Mouse (Mus musculus): ENCODE measurements at regions not wholly inside any gene's neighbourhood (a gene's known extent, or its start where the extent isn't known, plus 50 kb on each side); places are given as distances from the start of the nearest gene placed in this dataset.
A peak's percentile ranks its signal among the peaks of the same experiment; 100 is the strongest.

GRCm38 (mm10) chr14:24822876-24823567 lies 336.1 kb downstream of the Rps24 start:
- Histone ChIP-seq H3K9me3 (ENCODE audit: low read length) (no peaks in the 10 kb centered on the region), H3K4me2 (ENCODE audit: low read depth, low read length, poor library complexity, severe bottlenecking) (no peak overlapping the region), H3K4me1 (ENCODE audit: insufficient read depth, low read length) (peaks cover 12% of the 10 kb centered on the region), H3K27ac (ENCODE audit: low read depth, low read length) (no peak overlapping the region), H3K27me3 (ENCODE audit: insufficient read depth, low read length) (no peaks in the 10 kb centered on the region), H3K36me3 (ENCODE audit: insufficient read depth, low read length) (no peaks in the 10 kb centered on the region), H3K9ac (replicated peaks; ENCODE audit: low read length, poor library complexity, severe bottlenecking) (no peak overlapping the region), H3K4me3 (ENCODE audit: low read depth, low read length) (no peak overlapping the region)
- WGBS = 77% methylated on average over 13 of the region's 13 CpGs
- DNase-seq (ENCODE audit: low spot score) (peak; percentile 14), ATAC-seq (ENCODE audit: low FRiP score) (no peak)
- no peak for TF ChIP-seq CTCF (IDR thresholded peaks at IDR 0.05)

- no peak overlapping the region for H3K9ac ChIP-seq (replicated peaks; ENCODE audit: low read length, poor library complexity, severe bottlenecking)
- no peak overlapping the region for H3K27ac ChIP-seq (ENCODE audit: low read depth, low read length)
- DNase-seq (ENCODE audit: low spot score) = no peak
Measured at GRCm38 (mm10) chr14:24824351-24824750, 337.4 kb downstream of the Rps24 start.

GRCm38 (mm10) chr14:24825722-24826386 lies 338.9 kb downstream of the Rps24 start:
- Histone ChIP-seq H3K9ac (replicated peaks; ENCODE audit: low read length, poor library complexity, severe bottlenecking) (no peak overlapping the region), H3K4me2 (ENCODE audit: low read depth, low read length, poor library complexity, severe bottlenecking) (no peak overlapping the region), H3K4me3 (ENCODE audit: low read depth, low read length) (no peak overlapping the region), H3K27ac (ENCODE audit: low read depth, low read length) (peak overlapping the region; percentile 78), H3K9me3 (ENCODE audit: low read length) (no peaks in the 10 kb centered on the region), H3K4me1 (ENCODE audit: insufficient read depth, low read length) (peaks cover 20% of the 10 kb centered on the region), H3K27me3 (ENCODE audit: insufficient read depth, low read length) (no peaks in the 10 kb centered on the region), H3K36me3 (ENCODE audit: insufficient read depth, low read length) (no peaks in the 10 kb centered on the region)
- WGBS = 44% methylated on average over 11 of the region's 11 CpGs
- ATAC-seq (ENCODE audit: low FRiP score) (no peak), DNase-seq (ENCODE audit: low spot score) (no peak)
- no peak for TF ChIP-seq CTCF (IDR thresholded peaks at IDR 0.05)

More at GRCm38 (mm10) chr14:24824351-24824750, 337.4 kb downstream of the Rps24 start:
- Histone ChIP-seq H3K4me2 (ENCODE audit: low read depth, low read length, poor library complexity, severe bottlenecking) (no peak overlapping the region), H3K36me3 (ENCODE audit: insufficient read depth, low read length) (no peaks in the 10 kb centered on the region), H3K9me3 (ENCODE audit: low read length) (no peaks in the 10 kb centered on the region), H3K4me1 (ENCODE audit: insufficient read depth, low read length) (peaks cover 19% of the 10 kb centered on the region), H3K4me3 (ENCODE audit: low read depth, low read length) (no peak overlapping the region), H3K27me3 (ENCODE audit: insufficient read depth, low read length) (no peaks in the 10 kb centered on the region)
- ATAC-seq (ENCODE audit: low FRiP score) = no peak
- 6% methylated on average over 2 of the region's 2 CpGs for WGBS
- TF ChIP-seq CTCF (IDR thresholded peaks at IDR 0.05) = no peak

GRCm38 (mm10) chr14:24826471-24827337 lies 339.8 kb downstream of the Rps24 start:
- DNase-seq (ENCODE audit: low spot score) = peak; percentile 81
- no peak for TF ChIP-seq CTCF (IDR thresholded peaks at IDR 0.05)
- Histone ChIP-seq H3K36me3 (ENCODE audit: insufficient read depth, low read length) (no peaks in the 10 kb centered on the region), H3K4me3 (ENCODE audit: low read depth, low read length) (no peak overlapping the region), H3K27me3 (ENCODE audit: insufficient read depth, low read length) (no peaks in the 10 kb centered on the region), H3K9me3 (ENCODE audit: low read length) (no peaks in the 10 kb centered on the region), H3K4me1 (ENCODE audit: insufficient read depth, low read length) (peaks cover 20% of the 10 kb centered on the region), H3K4me2 (ENCODE audit: low read depth, low read length, poor library complexity, severe bottlenecking) (no peak overlapping the region), H3K27ac (ENCODE audit: low read depth, low read length) (peak overlapping the region; percentile 78), H3K9ac (replicated peaks; ENCODE audit: low read length, poor library complexity, severe bottlenecking) (no peak overlapping the region)
- 0 out of 2 replicates have a peak, but pooled peaks have one; percentile 50 for ATAC-seq (ENCODE audit: low FRiP score)
- 6% methylated on average over 13 of the region's 13 CpGs for WGBS

- Histone ChIP-seq H3K4me3 (ENCODE audit: low read depth, low read length) (no peak overlapping the region), H3K27ac (ENCODE audit: low read depth, low read length) (peak overlapping the region; percentile 78), H3K4me1 (ENCODE audit: insufficient read depth, low read length) (peaks cover 20% of the 10 kb centered on the region), H3K9me3 (ENCODE audit: low read length) (no peaks in the 10 kb centered on the region), H3K4me2 (ENCODE audit: low read depth, low read length, poor library complexity, severe bottlenecking) (no peak overlapping the region), H3K36me3 (ENCODE audit: insufficient read depth, low read length) (no peaks in the 10 kb centered on the region), H3K9ac (replicated peaks; ENCODE audit: low read length, poor library complexity, severe bottlenecking) (0 out of 2 replicates have a peak overlapping the region, but pooled peaks have one; percentile 1), H3K27me3 (ENCODE audit: insufficient read depth, low read length) (no peaks in the 10 kb centered on the region)
- no peak for TF ChIP-seq CTCF (IDR thresholded peaks at IDR 0.05)
- peak; percentile 67; the same call in 1 of the 2 replicates for ATAC-seq (ENCODE audit: low FRiP score)
- WGBS = 9% methylated on average over 8 of the region's 8 CpGs
- peak; percentile 66 for DNase-seq (ENCODE audit: low spot score)
Measured at GRCm38 (mm10) chr14:24827381-24828031, 340.6 kb downstream of the Rps24 start.

Data from midbrain, postnatal 0 days (tissue).